Mouse (Mus musculus) ES-E14 (cell line): ENCODE results near the gene Sbf2.

Experiments
- CHD2 ChIP-seq: IDR thresholded peaks from 2 replicates; pipeline ENCODE4 v1.6.1; 2014; ENCODE audit warnings: mild to moderate bottlenecking, low read depth, low read length, inconsistent platforms
- HCFC1 ChIP-seq: IDR thresholded peaks from 2 replicates; pipeline ENCODE4 v1.6.1; 2012; ENCODE audit warnings: low read length, inconsistent platforms, borderline replicate concordance; ENCODE audit not compliant: insufficient read depth
- MAFK ChIP-seq: IDR thresholded peaks from 2 replicates; pipeline ENCODE4 v1.6.1; 2014; ENCODE audit warnings: mild to moderate bottlenecking, low read depth, low read length, inconsistent platforms; ENCODE audit not compliant: insufficient read depth
- ZC3H11A ChIP-seq: IDR thresholded peaks from 2 replicates; pipeline ENCODE4 v1.6.1; 2012; ENCODE audit warnings: low read depth, mild to moderate bottlenecking, inconsistent platforms, low read length, borderline replicate concordance
- ZNF384 ChIP-seq: IDR thresholded peaks from 2 replicates; pipeline ENCODE4 v1.6.1; 2012; ENCODE audit warnings: low read depth, low read length, inconsistent platforms

DNA sequence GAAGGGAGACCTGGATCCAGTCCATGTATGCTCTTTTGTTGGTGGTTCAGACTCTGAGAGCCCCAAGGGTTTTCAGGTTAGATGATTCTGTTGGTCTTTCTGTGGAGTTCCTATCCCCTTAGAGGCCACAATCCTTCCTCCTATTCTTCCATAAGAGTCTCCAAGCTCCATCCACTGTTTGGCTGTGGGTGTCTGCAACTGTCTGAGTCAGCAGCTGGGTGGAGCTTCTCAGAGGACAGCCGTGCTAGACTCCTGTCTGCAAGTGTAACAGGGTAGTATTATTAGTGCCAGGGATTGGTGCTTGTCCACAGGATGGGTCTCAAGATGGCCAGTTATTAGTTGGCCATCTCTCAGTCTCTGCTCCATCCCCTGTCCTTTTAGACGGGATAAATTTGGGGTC is 9.3 kb upstream of the Sbf2 start:
- TF ChIP-seq HCFC1 = no peak
- no peak for TF ChIP-seq CHD2
- no peak for TF ChIP-seq ZC3H11A
- no peak for TF ChIP-seq MAFK
- no peak for TF ChIP-seq ZNF384
